Mouse (Mus musculus) right cerebral cortex, postnatal 14 days (tissue): ENCODE results near the gene Ccl26.
"Not testable (repeated sequence)": the region's sequence is repeated elsewhere in the genome, so short reads cannot be mapped to it uniquely, and the experiment has no call there.

Source experiments
- DNase-seq: peaks from one replicate; pipeline ENCODE4 v3.0.0; 2022

Gene Ccl26

GRCm38 (mm10) chr5:135563469-135563868, at the start of gene Ccl26:
Gene Ccl26 (minus strand): TSS chr5:135563569.
- DNase-seq, result no peak

DNA sequence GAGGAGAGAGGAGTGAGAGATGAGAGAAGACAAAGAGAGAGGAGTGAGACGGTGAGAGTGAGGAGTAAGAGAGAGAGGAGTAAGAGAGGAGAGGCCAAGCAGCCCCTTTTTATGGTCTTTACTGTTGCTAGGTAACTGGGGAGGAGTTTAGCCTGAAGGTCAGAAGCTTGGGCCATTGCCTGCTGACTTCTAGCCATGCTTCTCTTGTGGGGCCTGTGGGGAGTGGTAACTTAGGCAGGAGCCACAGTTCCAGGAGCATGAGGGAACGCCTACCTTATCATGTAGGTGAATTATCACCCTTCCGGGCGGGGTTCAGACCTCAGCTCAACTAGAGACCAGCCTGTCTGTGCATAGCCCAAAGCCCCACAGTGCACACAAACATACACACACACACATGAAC, 46.4 kb upstream of the Ccl26 start:
- no peak for DNase-seq

DNA sequence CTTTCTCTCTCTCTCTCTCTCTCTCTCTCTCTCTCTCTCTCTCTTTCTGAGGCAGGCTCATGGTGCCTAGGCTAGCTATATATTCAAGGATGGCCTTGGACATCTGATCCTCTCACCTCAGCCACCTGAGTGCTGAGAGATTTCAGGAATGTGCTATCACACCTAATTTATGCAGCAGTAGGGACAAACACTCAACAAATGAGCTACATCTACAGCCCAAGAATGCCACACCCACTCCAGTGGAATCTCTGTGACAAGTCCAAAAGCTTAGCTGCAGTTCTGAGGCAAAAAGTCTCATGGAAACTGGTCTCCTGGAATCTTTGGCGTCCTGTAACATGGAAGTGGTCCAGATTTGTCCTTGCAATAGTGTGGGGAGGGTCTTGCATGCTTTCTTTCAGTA, 44.2 kb upstream of the Ccl26 start:
- DNase-seq, result no peak

GRCm38 (mm10) chr5:135606717-135607116, 43.3 kb upstream of the Ccl26 start:
- not testable (repeated sequence) for DNase-seq

DNA sequence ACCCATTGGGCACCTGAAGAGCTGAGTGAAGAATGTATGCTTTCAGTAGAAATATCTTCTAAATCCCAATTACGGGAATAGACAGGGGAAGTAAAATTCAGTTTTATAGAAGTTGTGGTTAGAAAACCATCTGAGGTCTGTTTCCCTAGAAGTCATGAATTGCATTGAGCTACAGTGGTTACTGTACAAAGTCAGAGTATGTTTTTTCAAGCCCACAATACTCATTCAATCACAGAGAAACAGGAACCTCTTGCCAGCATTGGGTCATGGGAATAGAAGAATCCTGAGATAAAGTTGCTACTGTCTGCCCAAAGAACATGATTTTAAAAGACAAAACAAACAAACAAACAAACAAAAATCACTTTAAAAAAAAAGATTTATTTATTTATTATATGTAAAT, 41.3 kb upstream of the Ccl26 start:
- DNase-seq, result not testable (repeated sequence)

DNA sequence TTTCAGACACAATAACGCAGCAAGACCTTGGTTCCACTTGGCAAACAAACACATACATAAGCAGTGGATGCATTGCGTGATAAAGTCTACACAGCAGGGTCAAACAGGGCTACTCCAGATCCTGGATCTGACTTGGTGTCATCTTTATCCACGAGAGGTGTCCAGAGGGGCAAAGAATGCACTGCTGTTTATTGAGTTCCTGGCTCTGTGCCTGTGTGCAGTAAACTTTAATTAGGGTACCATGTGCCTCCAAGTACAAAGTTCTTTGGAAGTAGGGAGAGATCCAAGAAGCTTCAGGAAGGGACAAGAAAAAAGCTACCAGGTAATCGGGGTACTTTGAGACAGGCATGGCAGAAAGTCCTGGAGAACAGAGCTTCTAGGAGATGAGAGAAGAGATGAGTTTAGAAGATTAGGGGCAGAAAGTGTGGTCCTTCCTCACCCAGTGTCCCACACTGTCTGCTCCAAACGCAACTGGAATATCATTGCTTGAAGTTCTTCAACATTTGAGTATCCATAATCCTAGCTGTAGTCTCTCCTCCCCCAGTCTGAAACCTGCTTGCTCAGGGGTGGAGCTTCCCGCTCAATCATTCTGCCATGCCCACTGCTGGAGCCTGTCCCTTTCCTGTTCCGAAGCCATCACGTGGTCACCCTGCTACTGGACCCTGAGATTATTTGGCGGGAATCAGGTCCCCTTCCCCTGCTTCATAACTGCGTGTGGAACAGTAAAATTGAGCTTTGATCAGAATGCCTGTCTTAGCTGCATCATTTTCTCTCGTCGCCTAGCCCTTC, 26.8 kb upstream of the Ccl26 start:
- no peak for DNase-seq

DNA sequence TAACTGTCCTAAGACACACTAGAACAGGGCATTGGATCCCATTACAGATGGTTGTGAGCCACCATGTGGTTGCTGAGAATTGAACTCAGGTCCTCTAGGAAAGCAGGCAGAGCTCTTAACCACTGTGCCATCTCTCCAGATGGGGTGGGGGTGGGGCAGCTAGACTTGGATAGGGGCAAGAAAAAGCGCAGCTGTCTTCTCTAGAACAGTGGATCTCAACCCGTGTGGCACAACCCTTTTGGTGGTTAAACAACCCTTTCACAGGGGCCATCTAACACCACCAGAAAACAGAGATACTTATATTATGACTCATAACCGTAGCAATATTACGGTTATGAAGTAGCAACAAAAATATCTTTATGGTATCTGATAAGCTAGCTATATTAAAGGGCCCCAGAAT, 24.4 kb upstream of the Ccl26 start:
- DNase-seq, result no peak

DNA sequence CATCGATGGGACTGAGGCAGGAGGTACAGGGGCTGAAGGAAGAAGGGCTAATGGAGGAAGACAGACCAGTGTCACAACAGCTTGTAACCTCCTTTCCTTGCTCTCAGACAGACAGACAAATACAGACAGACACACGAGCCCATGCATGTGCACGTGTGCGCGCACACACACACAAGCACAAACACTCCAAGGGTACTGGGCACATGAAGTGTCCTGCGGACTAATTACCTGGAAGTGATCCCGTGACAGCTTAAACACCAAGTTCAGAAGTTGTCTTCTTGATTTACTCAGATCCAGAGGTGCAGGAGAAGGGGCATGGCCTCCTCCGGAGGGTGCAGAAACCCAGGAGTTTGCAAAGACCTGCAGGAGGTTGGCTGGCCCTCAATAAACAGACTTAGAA, 22.3 kb upstream of the Ccl26 start:
- DNase-seq, result no peak

- no peak for DNase-seq
These were observed 19.0 kb upstream of the Ccl26 start for GRCm38 (mm10) chr5:135582330-135582729.

DNA sequence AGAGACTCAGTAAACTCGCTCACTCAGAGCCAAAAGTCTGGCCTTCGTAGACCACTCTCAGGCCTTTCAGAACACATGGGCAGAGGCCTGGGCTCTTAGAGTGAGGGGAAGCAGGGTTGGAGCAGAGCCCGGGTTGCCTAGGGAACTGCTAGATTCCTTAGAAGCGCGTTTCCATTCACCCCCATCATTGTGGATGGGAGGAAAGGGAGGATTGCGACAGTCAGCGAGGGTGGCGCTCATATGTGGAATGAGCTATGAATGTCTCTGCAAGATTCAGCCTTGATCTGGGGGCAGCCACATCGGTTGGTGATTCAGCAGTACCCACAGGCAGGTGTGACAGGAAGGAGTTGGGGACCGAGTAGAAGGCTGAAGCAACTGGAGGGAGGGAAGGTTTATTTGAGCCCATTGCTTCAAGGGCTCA, 16.0 kb upstream of the Ccl26 start:
- peak; percentile 48 for DNase-seq

GRCm38 (mm10) chr5:135576055-135576454, 12.7 kb upstream of the Ccl26 start:
- DNase-seq, result no peak

GRCm38 (mm10) chr5:135573006-135573405, 9.6 kb upstream of the Ccl26 start, which contains the start of gene Ccl24:
Gene Ccl24 (minus strand): TSS chr5:135573049.
- no peak for DNase-seq

DNA sequence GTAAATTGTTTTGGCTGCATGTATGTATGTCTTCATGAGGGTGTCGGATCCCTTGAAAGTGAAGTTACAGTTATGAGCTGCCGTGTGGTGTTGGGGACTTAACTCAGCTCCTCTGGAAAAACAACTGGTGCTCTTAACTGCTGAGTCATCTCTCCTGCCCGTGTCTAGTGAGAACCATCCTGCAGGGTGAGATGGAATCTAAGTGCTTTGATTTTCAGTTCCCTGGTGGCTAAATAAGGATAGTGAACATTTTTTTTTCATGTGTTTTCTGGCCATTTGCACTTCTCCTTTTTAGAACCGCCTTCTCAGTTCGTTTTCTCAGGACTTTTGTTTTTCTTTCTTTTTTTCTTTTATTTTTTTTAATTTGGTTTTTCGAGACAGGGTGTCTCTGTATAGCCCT, 5.3 kb upstream of the Ccl26 start:
- no peak for DNase-seq

DNA sequence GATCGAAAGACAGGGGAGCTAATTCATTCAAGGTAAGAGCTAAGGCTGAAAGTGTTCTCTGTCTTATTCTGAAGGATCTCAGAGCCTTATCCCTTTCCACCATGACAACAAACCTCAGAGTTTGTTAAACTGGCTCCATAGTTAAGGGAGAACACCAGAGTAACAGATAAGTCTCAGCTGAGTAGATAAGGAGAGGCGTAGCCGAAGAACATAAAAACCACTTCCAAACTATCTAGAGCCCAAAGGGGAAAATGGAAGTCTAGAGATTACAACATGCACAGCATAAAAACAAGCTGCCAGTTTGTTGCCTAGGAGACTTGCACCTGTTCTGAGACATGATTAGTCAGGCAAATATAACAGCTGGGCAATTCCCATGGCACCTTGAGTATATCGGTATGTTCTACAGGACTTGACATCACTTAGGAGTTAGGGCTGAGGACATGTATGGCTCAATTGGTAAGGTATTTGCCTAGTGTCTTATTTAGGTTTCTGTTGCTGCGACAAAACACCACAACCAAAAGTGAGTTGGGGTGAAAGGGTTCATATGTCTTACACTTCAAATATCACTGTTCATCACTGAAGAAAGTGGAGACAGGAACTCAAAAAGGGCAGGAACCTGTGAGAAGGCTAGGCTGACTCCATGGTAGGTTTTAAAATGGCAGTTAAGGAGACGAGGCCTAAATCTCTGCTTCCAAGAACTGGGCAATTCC, 4.3 kb upstream of the Ccl26 start:
- DNase-seq, result no peak

- DNase-seq, result no peak
These were observed 5.7 kb downstream of the Ccl26 start for GRCm38 (mm10) chr5:135557671-135558070.

GRCm38 (mm10) chr5:135557051-135557450, 6.3 kb downstream of the Ccl26 start:
- no peak for DNase-seq

DNA sequence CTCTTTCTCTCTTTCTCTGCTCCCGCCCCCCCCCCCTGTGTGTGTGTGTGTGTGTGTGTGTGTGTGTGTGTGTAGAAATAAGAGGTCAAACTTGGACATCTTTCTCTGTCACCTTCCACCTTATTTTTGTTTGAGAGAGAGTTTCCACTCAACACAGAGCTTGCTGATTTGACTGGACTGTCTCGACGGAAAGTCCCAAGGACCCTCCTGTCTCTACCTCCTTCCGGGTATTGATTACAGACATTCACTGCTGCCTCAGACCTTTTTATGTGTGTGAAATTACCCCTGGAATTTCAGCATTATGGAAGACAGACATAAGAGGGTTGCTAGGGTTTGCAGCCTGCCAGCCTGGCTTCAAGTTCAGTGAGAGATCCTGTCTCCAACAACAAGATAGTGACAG, 7.1 kb downstream of the Ccl26 start:
- no peak for DNase-seq

- no peak for DNase-seq
These were observed 11.8 kb downstream of the Ccl26 start for GRCm38 (mm10) chr5:135551591-135551990.

DNA sequence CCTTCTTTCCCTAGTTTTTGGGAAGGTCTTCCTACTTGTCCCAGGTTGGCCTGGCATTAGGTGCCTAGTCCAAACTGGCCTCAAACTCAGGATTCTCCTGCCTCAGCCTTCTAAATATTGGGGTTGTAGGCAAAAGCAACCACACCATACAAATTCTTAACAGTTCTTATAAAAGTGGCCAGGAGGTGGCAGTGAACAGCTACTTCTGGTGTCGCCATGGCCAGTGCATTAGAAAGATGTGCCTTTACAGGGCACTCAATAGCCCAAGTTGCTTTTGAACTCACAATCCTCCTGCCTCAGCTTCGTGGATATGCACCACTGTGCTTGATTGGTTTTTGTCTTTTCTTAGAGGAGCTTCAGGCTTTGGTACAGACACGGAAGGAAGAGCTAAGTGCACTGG, 12.5 kb downstream of the Ccl26 start:
- DNase-seq, result no peak

GRCm38 (mm10) chr5:135547990-135548389, 15.4 kb downstream of the Ccl26 start:
- DNase-seq, result no peak

- DNase-seq, result peak; percentile 96
These were observed 18.2 kb downstream of the Ccl26 start, which contains the start of gene Hip1 for GRCm38 (mm10) chr5:135544865-135545797. Gene Hip1 (minus strand): TSS chr5:135545120.

GRCm38 (mm10) chr5:135544032-135544558, 19.3 kb downstream of the Ccl26 start:
- no peak for DNase-seq

DNA sequence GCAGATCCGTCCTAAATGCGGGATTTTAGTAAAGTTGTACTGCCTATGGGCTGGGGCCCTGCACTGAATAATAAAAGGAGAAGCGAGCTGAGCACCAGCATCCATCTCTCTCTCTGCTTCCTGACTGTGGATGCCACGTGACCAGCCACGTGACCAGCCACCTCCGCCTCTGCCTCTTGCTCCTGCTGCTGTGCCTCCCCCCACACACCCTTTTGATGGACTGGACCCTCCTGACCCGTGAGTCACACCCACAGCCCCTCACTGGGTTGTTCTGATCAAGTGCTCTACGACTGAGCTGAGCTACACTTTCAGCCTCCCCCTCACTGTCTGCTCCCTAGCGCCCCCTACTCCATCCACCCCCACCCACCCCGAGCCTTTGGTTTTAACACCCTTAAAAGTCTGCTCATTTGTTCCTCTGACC, 25.6 kb downstream of the Ccl26 start:
- DNase-seq, result no peak
